Mouse (Mus musculus): Measurements from ENCODE around the gene Vmn2r74. TPM values are rescaled to one million over a fixed set of nuclear protein-coding genes. Genes with fewer than 3 reads are reported as not detected.

Gene Vmn2r74
- not detected for total RNA-seq (2023)

DNA sequence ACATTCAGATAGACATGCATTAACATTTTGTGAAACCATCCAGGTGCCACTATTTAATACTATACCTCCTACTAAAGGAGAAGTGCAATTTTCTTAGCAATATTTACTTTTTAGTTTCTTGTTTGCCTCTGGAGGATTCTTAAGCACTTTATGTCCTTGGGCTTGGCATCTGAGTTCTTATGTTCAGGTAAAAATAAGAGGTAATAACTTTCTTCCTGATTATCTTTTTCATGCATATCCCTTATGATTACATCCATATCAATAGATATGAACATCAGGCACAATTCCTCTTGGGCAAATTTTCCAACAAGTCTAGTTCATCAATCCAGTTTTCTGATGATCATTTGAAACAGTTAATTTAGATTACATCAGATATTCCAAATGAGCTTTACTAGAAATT, at the start of gene Vmn2r74:
Gene Vmn2r74, minus strand, starts transcription at position 101 of the 400 bp plus-strand sequence.

Other genes starting within 250 kb of the Vmn2r74 start
- not detected for gene Vmn2r72, start 206.5 kb downstream of the Vmn2r74 start, total RNA-seq (2023)
- not detected for gene Vmn2r73, start 85.4 kb downstream of the Vmn2r74 start, total RNA-seq (2023)
- gene Vmn2r75, start 210.1 kb upstream of the Vmn2r74 start, total RNA-seq (2023): not detected

Measured in B cell, adult 67 days (primary cell).